Mouse (Mus musculus) lung, postnatal 14 days (tissue): ENCODE measurements around the gene Oasl1.
"Not testable (repeated sequence)": the region's sequence is repeated elsewhere in the genome, so short reads cannot be mapped to it uniquely, and the experiment has no call there.

Experiments
- DNase-seq: peaks from one replicate; pipeline ENCODE4 v3.0.0; 2021

The Oasl1 gene

GRCm38 (mm10) chr5:114922998-114923473, at the start of gene Oasl1:
TSS of gene Oasl1 (plus strand) at chr5:114923240.
- DNase-seq = peak; percentile 57

DNA sequence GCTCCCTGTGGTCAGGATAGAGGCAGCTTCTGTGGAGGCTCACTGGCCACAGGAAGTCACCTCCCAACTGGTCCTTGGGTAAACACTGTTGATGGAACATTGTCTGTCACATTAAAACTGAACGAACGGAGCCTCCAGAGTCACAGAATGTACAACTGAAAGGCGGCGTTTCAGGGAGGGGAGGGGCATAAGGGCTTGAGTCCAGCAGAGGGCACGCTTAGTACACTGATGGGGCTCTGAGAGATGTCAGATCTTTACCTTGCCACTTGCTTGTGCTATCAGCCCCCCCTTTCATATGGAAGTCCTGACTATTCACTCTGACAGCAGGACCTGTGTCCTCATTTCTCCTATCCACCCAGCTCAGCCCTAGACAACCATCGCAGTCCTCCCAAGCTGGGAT, 47.2 kb upstream of the Oasl1 start:
- DNase-seq = peak; percentile 18

DNA sequence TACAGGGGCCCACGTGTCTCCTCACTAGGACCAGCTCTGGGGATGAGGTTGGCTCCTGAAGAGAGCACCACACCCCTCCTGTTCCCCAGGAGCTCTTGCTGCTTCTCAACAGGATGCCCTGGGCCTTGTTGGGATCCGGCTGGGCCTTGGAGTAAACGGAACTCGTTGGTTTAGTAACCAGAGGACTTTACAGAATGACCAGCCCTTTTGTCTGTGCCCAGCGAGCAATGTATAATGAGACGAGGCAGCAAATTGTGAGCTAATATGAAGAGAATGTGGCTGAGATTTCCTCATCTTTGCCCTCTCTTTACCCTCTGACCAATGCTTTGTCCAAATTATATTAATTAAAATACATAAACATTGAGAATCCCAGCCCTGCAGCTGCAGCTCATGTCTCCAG, 46.7 kb upstream of the Oasl1 start:
- DNase-seq = no peak

- no peak for DNase-seq
Measured at GRCm38 (mm10) chr5:114877487-114877886, 45.6 kb upstream of the Oasl1 start.

DNA sequence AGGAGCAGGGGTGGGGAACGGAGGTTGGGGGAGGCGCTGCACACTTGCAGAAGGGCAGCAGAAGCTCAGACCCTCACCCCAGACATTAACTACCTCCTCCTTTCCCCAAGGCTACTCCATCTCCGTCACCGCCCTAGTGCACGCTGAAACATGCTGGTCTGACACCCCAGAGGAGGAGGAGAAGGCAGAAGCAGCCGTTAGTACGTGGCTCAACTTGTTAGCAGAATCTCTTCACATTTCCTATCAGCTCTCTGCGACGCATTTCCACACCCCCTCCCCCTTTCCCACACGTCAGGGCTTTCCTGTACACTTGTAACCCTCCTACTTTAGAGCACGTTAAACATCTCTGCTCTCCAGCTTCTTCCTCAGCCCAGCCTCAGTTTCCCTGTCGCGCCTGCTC, 43.6 kb upstream of the Oasl1 start:
- no peak for DNase-seq

- not testable (repeated sequence) for DNase-seq
Measured at GRCm38 (mm10) chr5:114882319-114882718, 40.7 kb upstream of the Oasl1 start.

DNA sequence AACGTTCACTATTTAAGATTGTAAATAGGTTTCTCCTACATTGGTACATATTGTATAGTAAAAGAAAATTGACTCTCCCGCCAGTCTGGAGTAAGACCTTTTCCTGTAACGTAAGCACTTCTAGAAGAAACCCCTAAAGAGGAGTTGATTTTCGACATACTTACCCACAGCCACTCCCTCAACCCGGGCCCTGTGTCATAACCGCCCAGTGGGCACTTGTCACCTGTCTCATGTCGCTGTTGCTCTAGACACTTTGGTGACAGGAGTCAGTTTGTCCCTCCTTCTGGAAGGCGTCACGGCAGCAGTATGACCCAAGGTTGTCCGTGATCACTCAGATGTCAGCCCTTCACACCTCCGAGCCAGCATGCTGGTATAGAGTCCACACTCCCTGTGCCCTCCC, 40.0 kb upstream of the Oasl1 start:
- no peak for DNase-seq

DNA sequence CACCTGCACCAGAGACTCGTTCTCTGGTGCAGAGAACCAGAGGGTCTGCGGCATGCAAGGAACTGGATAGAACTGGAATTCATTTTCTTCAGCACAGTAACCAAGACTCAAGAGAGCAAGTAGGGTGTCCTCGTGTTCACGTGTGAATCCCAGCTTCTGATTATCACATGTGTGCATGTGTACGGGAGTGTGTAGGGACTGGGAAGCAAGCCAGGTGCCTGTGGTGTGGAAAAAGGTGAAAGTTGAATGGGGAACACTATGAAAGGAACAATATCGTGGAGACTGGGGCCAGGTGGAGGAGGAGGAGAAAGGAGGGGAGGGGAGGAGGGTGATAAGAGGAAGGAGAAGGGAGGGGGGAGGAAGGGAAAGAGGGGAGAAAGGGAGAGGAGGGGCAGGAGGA, 36.2 kb upstream of the Oasl1 start:
- no peak for DNase-seq

DNA sequence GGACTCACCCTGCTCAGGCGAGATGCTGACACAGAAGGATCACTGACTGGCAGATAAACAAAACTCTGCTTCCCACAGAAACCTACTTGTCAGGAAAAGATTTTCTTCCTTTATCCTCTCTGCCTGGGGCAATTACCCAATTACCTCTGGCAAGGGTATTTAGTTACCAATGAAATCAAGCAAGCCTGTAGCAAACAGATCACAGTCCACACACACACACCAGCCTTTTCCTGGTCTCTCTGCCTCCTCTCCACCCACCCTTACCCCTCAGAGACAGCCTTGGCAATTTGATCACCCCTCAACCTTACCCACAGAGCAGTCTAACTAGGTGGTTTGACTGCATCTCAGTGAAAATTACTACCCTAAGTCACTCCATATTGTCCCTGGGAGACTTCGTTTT, 34.0 kb upstream of the Oasl1 start:
- DNase-seq = no peak

DNA sequence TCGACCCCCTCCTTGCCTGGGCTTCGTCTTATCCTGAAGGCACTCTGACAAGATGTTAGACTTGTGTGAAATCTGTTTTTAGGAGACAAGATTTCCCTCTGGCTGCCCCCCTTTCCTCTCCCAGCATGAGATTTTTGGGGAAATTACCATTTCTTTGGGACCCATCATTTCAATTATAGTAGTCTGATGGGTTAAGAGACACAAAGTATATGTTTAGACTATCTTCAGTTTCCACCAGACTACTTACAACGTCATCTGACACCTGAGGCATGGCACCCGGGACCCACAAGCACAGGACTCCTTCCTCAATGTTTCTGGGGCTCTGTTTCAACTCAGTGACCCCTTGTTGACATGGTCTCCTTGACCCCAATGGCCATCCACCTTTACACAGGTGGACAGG, 27.5 kb upstream of the Oasl1 start:
- DNase-seq = no peak

GRCm38 (mm10) chr5:114896688-114897373, 26.2 kb upstream of the Oasl1 start, which contains the start of gene Oasl2:
TSS of gene Oasl2 (plus strand) at chr5:114896936.
- DNase-seq = no peak

GRCm38 (mm10) chr5:114897374-114897793, 25.7 kb upstream of the Oasl1 start:
- DNase-seq = peak; percentile 26

DNA sequence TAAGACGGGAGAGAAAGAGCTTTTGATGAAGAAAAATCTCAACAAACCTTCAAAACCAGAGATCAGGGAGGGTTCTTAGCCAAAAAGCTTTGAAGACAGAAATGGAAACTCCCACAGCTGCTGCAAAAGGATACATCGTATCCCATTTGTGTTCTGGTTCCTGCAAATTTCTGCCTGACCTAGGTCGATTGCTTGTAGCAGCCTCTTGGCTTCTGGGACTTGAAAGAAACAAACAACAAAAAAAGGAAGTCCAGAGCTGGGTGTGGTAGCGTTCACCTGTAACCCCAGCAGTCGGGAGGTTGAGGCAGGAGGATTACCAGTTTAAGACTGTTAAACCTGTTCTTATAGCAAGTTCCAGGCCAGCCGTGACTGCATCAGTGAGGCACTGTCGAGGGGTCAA, 24.2 kb upstream of the Oasl1 start:
- no peak for DNase-seq

DNA sequence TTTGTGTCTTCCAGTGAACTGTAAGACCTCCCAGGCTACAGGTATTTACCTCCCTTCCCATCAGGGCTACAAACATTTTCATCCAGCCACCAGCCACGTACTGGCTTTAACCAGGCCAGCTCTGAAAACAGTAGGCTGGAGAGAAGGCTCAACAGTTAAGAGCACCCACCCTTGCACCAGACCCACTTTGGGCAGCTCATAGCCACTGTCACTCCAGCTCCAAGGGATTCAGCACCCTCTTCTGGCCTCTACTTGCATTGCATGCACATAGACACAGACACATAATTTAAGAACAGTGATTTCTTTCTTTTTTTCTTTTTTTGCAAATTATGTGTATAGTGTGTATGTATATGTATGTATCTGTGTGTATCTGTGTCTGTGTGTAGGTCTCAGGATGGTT, 20.6 kb upstream of the Oasl1 start:
- DNase-seq = peak; percentile 50

- DNase-seq = no peak
Measured at GRCm38 (mm10) chr5:114908598-114909305, 14.3 kb upstream of the Oasl1 start.

GRCm38 (mm10) chr5:114913686-114914085, 9.4 kb upstream of the Oasl1 start:
- no peak for DNase-seq

DNA sequence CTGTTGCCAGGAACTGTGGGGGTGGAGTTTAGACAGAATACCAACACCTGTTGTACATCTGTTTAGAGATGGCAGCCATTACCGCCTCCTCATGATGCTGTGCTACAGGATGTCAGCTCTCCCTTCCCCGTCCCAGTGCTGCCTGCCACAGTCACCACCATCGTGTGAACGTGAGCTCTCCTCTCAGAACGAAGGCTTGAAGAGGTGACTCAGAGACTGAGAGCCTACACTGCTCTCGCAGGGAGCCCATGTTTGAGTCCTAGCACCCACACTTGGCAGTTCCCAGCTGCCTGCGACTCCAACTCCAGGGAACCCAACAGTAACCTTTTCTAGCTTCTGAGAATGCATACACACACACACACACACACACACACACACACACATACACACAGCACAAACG, 8.2 kb upstream of the Oasl1 start:
- DNase-seq = no peak

DNA sequence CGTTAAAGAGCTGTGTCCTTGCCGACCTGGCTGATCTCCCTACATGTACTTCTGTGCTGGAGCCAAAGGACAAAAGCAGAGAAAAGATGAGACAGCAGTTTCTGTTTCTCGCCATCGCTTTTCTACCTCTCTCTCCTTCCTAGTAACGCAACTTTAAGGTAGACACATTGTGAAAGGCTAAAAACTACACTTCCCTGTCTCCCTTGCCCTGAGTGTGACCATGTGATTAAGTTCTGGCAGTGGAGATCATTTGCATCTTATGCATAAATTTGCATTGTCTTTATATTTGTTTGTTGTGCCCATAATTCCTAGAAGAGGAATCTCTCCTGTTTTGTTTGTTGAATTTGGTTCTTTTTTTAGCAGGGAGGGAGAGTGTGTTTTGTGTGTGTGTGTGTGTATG, 7.2 kb upstream of the Oasl1 start:
- no peak for DNase-seq

GRCm38 (mm10) chr5:114916777-114917176, 6.3 kb upstream of the Oasl1 start:
- no peak for DNase-seq

DNA sequence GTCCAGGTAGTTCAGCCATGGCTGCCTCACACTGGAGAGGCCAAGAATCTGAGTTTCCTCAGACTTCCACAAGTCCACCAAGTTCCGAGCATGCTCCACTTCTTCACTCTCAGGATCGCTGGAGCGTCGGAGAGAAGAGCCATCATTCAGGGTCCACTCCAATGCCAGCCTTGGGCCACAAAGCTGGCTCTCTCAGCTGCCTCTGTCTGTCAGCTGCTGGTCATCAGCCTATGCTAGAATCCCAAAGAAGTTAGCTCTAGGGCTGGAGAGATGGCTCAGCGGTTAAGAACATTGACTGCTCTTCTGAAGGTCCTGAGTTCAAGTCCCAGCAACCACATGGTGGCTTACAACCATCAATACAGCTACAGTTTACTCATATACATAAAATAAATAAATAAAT, 5.7 kb upstream of the Oasl1 start:
- not testable (repeated sequence) for DNase-seq

DNA sequence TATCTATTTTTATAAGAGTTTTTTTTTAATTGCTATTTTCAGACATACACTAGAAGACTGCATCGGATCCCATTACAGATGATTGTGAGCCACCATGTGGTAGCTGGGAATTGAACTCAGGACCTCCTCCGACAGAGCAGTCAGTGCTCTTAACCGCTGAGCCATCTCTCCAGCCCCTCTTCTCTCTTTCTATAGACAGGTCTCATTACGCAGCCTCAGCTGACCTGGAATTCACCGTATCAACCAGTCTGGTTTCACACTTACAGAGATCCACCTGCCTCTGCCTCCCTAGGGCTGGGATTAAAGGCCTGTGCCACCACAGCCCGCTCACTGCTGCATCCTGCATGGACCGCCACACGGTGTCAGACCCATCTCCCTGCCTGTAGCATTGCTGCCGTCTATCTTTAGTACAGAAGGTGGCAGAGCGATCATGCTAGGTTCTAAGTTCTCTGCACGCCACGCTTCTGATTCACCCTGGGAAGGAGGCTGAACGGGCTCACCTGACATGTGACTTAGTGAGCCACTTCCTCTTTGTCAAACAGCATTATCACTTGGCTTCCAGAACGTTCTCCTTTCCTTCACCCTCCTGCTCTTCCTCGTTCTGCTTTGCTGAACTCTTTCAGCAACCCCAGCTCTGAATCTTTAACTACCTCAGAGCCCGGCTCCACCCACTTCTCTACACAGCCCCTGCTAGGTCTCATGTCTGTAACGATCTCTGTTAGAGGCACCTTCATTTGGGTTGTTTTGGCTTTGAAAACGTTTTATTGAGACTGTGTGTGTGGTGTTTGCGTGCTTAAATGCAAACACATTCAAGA, 1.3 kb upstream of the Oasl1 start:
- peak; percentile 16 for DNase-seq

- no peak for DNase-seq
Measured at GRCm38 (mm10) chr5:114922366-114922731, 691 bp upstream of the Oasl1 start.

- DNase-seq = no peak
Measured at GRCm38 (mm10) chr5:114926153-114926684, 3.2 kb downstream of the Oasl1 start.
